Mouse (Mus musculus): Measurements from ENCODE around the gene Mrpl33. TPM values are rescaled to one million over a fixed set of nuclear protein-coding genes. Genes with fewer than 3 reads are reported as not detected.
A peak's percentile ranks its signal among the peaks of the same experiment; 100 is the strongest.

The Mrpl33 gene
- polyA plus RNA-seq, 1 experiment from 2014 or later = 334 TPM

DNA sequence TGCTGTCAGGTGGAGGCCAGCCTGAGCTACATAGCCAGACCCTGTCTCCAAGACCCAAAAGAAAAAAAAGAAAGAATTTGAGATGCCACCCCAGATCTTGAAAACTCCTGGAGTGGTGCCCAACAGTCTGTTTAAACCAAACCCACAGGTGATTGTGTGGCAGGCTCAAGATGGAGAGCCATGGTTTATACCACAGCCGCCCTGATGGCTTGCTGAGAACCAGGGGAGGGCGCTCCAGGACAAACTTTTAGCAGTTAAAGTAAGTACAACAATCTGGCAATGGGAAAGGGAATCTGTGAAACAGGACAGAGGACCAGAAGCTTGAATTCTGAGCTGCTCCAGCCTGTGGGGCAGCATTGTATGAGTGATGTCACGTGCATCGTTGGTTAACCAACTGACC lies 1.8 kb downstream of the Mrpl33 start:
- Histone ChIP-seq H3K4me2 (ENCODE audit: low read length) (no peak overlapping the region), H3K36me3 (ENCODE audit: control insufficient read depth, insufficient read depth, low read length) (no peaks in the 10 kb centered on the region), H3K27me3 (replicated peaks; ENCODE audit: control insufficient read depth, insufficient read depth, low read length) (no peaks in the 10 kb centered on the region), H3K4me3 (ENCODE audit: low read depth, low read length) (no peak overlapping the region), H3K27ac (ENCODE audit: low read depth) (no peak overlapping the region), H3K4me1 (replicated peaks; ENCODE audit: control insufficient read depth, insufficient read depth, low read length) (peaks cover 14% of the 10 kb centered on the region), H3K9ac (ENCODE audit: low read length) (no peak overlapping the region), H3K9me3 (ENCODE audit: control insufficient read depth, low read length) (no peaks in the 10 kb centered on the region)
- no peak for DNase-seq (ENCODE audit: low spot score)
- ATAC-seq (replicated peaks; ENCODE audit: low FRiP score, low TSS enrichment, low read depth) = no peak
- WGBS = 69% methylated on average over 4 of the region's 4 CpGs

DNA sequence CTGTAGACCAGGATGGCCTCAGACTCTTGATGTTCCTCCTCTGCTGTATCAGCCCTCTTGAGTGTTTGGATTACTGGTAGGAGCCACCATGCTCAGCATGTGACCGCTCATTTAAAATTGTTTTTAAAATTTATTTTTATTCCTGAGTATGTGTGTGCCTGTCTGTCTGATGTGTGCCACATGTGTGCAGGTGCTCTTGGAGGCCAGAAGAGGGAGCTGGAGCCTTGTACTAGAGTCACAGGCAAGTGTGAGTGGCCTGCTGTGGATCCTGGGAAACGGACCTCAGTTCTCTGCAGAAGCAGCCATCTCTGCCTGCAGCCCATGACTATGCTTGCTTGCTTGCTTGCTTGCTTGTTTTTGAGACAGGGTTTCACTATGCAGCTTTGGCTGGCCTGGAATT lies 2.4 kb downstream of the Mrpl33 start:
- Histone ChIP-seq H3K4me2 (ENCODE audit: low read length) (no peak overlapping the region), H3K27ac (ENCODE audit: low read depth) (no peak overlapping the region), H3K9ac (ENCODE audit: low read length) (no peak overlapping the region), H3K36me3 (ENCODE audit: control insufficient read depth, insufficient read depth, low read length) (no peaks in the 10 kb centered on the region), H3K9me3 (ENCODE audit: control insufficient read depth, low read length) (no peaks in the 10 kb centered on the region), H3K4me1 (replicated peaks; ENCODE audit: control insufficient read depth, insufficient read depth, low read length) (peaks cover 14% of the 10 kb centered on the region), H3K27me3 (replicated peaks; ENCODE audit: control insufficient read depth, insufficient read depth, low read length) (no peaks in the 10 kb centered on the region), H3K4me3 (ENCODE audit: low read depth, low read length) (no peak overlapping the region)
- WGBS = 90% methylated on average over 2 of the region's 2 CpGs
- no peak for ATAC-seq (replicated peaks; ENCODE audit: low FRiP score, low TSS enrichment, low read depth)
- DNase-seq (ENCODE audit: low spot score) = no peak

DNA sequence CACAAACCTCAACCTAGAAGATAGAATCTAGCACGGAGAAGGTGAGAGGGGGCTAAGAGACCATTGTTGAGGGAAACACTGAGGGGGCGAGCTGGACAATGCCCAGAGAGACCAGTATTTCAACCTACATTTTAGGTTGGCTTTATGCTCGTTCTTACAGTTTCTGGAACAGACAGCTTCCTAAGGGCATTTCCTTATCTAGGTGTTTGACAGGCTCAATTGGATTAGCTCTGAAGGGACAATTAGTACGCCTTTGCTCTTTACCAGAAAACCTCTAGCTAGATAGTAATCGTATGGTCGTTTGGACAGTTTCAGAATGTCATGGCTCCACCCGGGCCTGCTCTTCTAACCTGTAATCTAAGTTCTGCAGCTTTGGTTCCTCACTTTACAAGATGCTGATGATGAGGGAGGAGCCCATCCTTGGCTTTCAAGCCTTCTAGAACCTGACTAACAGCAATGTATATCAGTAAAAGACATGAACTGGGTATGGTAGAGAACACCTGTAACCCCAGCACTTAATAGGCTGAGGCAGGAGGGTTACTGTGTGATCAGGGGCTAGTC lies 4.5 kb downstream of the Mrpl33 start:
- Histone ChIP-seq H3K4me1 (replicated peaks; ENCODE audit: control insufficient read depth, insufficient read depth, low read length) (peaks cover 17% of the 10 kb centered on the region), H3K36me3 (ENCODE audit: control insufficient read depth, insufficient read depth, low read length) (no peaks in the 10 kb centered on the region), H3K27me3 (replicated peaks; ENCODE audit: control insufficient read depth, insufficient read depth, low read length) (no peaks in the 10 kb centered on the region), H3K9ac (ENCODE audit: low read length) (no peak overlapping the region), H3K4me2 (ENCODE audit: low read length) (no peak overlapping the region), H3K4me3 (ENCODE audit: low read depth, low read length) (no peak overlapping the region), H3K9me3 (ENCODE audit: control insufficient read depth, low read length) (no peaks in the 10 kb centered on the region), H3K27ac (ENCODE audit: low read depth) (no peak overlapping the region)
- ATAC-seq (replicated peaks; ENCODE audit: low FRiP score, low TSS enrichment, low read depth) (no peak), DNase-seq (ENCODE audit: low spot score) (no peak)
- 83% methylated on average over 7 of the region's 7 CpGs for WGBS

DNA sequence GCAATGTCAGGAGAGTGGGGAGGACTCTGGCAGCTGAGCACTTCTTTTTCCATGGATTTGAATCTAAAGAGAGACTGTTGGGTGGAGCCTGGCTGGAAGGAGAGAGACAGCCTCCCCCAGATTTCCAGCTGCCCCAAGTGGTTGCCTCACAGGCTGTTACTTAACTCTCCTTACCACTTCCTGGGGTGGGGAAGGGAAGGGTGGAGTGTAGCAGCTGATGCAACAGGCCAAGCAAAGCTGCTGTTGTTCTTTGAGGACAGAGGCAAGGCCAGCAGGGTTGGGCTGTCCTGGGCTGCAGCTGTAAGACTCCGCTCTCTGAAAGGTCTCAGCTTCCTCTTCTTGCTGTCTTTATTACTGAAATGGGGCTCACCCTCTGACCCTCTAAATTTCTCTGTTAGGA lies 5.6 kb downstream of the Mrpl33 start:
- WGBS = 86% methylated on average over 1 of the region's 1 CpGs
- Histone ChIP-seq H3K4me1 (replicated peaks; ENCODE audit: control insufficient read depth, insufficient read depth, low read length) (0 out of 2 replicates have a peak, but pooled peaks cover 7% of the 10 kb centered on the region), H3K27ac (ENCODE audit: low read depth) (no peak overlapping the region), H3K9ac (ENCODE audit: low read length) (no peak overlapping the region), H3K36me3 (ENCODE audit: control insufficient read depth, insufficient read depth, low read length) (no peaks in the 10 kb centered on the region), H3K4me3 (ENCODE audit: low read depth, low read length) (no peak overlapping the region), H3K4me2 (ENCODE audit: low read length) (no peak overlapping the region), H3K27me3 (replicated peaks; ENCODE audit: control insufficient read depth, insufficient read depth, low read length) (no peaks in the 10 kb centered on the region), H3K9me3 (ENCODE audit: control insufficient read depth, low read length) (no peaks in the 10 kb centered on the region)
- DNase-seq (ENCODE audit: low spot score) (no peak), ATAC-seq (replicated peaks; ENCODE audit: low FRiP score, low TSS enrichment, low read depth) (no peak)

DNA sequence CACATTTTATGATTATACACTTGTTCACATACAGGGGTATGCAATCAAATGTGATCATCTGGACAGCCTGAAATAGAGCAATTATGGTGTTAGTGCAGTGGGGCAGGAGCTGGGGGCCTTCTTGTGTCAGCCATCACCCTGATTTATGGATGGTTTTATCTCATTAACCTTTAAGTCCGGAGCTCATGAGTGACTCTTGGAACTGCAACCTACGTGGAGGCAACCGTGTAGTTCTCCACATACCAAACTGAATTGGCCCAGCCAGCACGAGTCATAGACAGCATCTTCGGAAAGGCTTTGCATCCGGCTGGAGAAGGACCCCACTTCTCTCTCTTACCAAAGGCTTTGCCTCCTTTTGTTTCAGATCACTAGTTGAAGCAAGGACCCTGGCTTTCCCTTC lies 7.0 kb downstream of the Mrpl33 start:
- Histone ChIP-seq H3K4me1 (replicated peaks; ENCODE audit: control insufficient read depth, insufficient read depth, low read length) (peaks cover 7% of the 10 kb centered on the region; the same call in 1 of the 2 replicates), H3K4me2 (ENCODE audit: low read length) (no peak overlapping the region), H3K9ac (ENCODE audit: low read length) (no peak overlapping the region), H3K36me3 (ENCODE audit: control insufficient read depth, insufficient read depth, low read length) (no peaks in the 10 kb centered on the region), H3K27ac (ENCODE audit: low read depth) (no peak overlapping the region), H3K9me3 (ENCODE audit: control insufficient read depth, low read length) (no peaks in the 10 kb centered on the region), H3K4me3 (ENCODE audit: low read depth, low read length) (no peak overlapping the region), H3K27me3 (replicated peaks; ENCODE audit: control insufficient read depth, insufficient read depth, low read length) (no peaks in the 10 kb centered on the region)
- DNase-seq (ENCODE audit: low spot score) (no peak), ATAC-seq (replicated peaks; ENCODE audit: low FRiP score, low TSS enrichment, low read depth) (no peak)
- 65% methylated on average over 6 of the region's 6 CpGs for WGBS

DNA sequence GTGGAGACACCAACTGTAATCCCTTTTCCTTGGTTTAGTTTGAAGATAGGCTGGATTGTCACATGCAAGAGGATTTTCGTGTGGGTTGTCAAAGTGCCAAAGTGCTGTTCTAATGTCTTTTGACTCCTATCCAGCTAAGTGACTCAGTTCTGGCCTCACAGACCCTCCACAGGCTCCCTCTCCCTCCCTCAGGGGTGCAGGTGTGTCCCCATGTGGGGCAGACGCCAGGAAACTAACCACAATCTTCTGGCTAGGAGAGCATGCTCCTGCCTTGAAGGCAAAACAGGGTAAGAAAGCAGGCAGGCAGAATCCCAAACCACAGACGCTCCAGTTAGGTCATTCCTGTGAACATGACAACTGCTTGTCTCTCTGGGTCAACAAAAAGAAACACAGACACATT lies 9.4 kb downstream of the Mrpl33 start:
- 58% methylated on average over 3 of the region's 3 CpGs for WGBS

DNA sequence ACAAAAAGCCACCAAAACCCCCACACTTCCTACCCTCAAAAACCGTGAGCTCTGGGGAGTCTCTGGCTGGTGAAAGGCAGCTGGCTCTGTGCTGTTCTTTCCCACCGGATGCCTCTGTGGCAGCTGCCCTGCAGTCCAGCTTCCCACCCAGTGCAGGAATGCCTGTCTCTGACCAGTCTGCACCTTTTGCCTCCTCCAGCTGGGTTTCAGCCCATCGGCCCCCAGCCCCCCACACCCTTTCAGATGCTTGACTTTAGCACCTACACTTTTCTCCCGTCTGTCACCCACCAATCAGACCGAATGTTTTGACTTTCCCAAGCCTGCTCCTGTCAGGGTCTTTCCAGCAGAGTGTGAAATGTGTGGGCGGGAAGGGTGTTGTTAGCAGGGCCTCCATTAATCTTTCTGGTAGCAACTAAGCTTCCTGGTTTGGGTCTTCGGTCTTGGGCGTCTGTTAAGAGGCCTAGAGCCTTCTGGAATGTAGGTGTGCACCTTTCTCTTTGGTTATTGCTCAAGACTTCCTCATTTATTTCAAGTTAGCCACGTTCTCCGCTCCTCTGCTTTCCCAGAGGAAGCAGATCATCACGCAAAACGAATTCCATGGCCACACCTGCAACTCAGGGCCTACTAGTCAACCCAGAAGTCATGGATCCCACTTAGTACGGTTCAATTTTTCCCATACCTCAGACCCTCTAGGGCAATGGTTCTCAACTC lies 13.8 kb downstream of the Mrpl33 start:
- Histone ChIP-seq H3K4me3 (ENCODE audit: low read depth, low read length) (no peak overlapping the region), H3K4me1 (replicated peaks; ENCODE audit: control insufficient read depth, insufficient read depth, low read length) (peaks cover 13% of the 10 kb centered on the region; the same call in 1 of the 2 replicates), H3K9ac (ENCODE audit: low read length) (no peak overlapping the region), H3K27me3 (replicated peaks; ENCODE audit: control insufficient read depth, insufficient read depth, low read length) (no peaks in the 10 kb centered on the region), H3K9me3 (ENCODE audit: control insufficient read depth, low read length) (no peaks in the 10 kb centered on the region), H3K4me2 (ENCODE audit: low read length) (no peak overlapping the region), H3K36me3 (ENCODE audit: control insufficient read depth, insufficient read depth, low read length) (no peaks in the 10 kb centered on the region), H3K27ac (ENCODE audit: low read depth) (no peak overlapping the region)
- no peak for ATAC-seq (replicated peaks; ENCODE audit: low FRiP score, low TSS enrichment, low read depth)
- DNase-seq (ENCODE audit: low spot score) = no peak
- WGBS = 49% methylated on average over 13 of the region's 13 CpGs

More for the DNA sequence above, 9.4 kb downstream of the Mrpl33 start:
- ATAC-seq (replicated peaks; ENCODE audit: low FRiP score, low TSS enrichment, low read depth) = no peak
- Histone ChIP-seq H3K4me3 (ENCODE audit: low read depth, low read length) (no peak overlapping the region), H3K27me3 (replicated peaks; ENCODE audit: control insufficient read depth, insufficient read depth, low read length) (no peaks in the 10 kb centered on the region), H3K4me1 (replicated peaks; ENCODE audit: control insufficient read depth, insufficient read depth, low read length) (peaks cover 7% of the 10 kb centered on the region; the same call in 1 of the 2 replicates), H3K4me2 (ENCODE audit: low read length) (no peak overlapping the region), H3K36me3 (ENCODE audit: control insufficient read depth, insufficient read depth, low read length) (no peaks in the 10 kb centered on the region), H3K9me3 (ENCODE audit: control insufficient read depth, low read length) (no peaks in the 10 kb centered on the region), H3K27ac (ENCODE audit: low read depth) (no peak overlapping the region), H3K9ac (ENCODE audit: low read length) (no peak overlapping the region)
- DNase-seq (ENCODE audit: low spot score) = no peak

DNA sequence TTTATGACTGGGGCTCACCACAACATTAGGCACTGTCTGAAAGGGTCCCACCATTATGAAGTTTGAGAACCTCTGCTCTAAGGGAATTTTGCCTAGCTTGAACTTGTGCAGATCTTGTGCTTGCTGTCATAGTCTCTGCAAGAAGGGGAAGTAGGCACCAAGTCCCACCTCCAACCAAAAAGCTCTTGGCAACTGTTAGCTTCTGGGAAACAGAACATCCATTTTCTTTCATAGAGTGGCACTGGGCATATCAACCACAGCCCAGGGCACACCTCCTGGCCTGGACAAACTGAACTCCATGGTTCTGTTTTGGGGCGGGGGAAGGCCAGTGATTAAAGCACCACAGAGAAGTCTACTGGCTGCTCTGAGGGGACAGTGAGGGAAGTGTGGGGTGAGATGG lies 14.5 kb downstream of the Mrpl33 start:
- no peak overlapping the region for H3K9ac ChIP-seq (ENCODE audit: low read length)
- 0 out of 2 replicates have a peak overlapping the region, but pooled peaks have one; percentile 4 for H3K27ac ChIP-seq (ENCODE audit: low read depth)
- ATAC-seq (replicated peaks; ENCODE audit: low FRiP score, low TSS enrichment, low read depth) (no peak), DNase-seq (ENCODE audit: low spot score) (no peak)
- peaks cover 11% of the 10 kb centered on the region; the same call in 1 of the 2 replicates for H3K4me1 ChIP-seq (replicated peaks; ENCODE audit: control insufficient read depth, insufficient read depth, low read length)
- H3K36me3 ChIP-seq (ENCODE audit: control insufficient read depth, insufficient read depth, low read length) = peaks cover 5% of the 10 kb centered on the region
- WGBS = 88% methylated on average over 1 of the region's 1 CpGs
- H3K4me2 ChIP-seq (ENCODE audit: low read length) = no peak overlapping the region
- no peaks in the 10 kb centered on the region for H3K9me3 ChIP-seq (ENCODE audit: control insufficient read depth, low read length)
- no peak overlapping the region for H3K4me3 ChIP-seq (ENCODE audit: low read depth, low read length)
- no peaks in the 10 kb centered on the region for H3K27me3 ChIP-seq (replicated peaks; ENCODE audit: control insufficient read depth, insufficient read depth, low read length)

DNA sequence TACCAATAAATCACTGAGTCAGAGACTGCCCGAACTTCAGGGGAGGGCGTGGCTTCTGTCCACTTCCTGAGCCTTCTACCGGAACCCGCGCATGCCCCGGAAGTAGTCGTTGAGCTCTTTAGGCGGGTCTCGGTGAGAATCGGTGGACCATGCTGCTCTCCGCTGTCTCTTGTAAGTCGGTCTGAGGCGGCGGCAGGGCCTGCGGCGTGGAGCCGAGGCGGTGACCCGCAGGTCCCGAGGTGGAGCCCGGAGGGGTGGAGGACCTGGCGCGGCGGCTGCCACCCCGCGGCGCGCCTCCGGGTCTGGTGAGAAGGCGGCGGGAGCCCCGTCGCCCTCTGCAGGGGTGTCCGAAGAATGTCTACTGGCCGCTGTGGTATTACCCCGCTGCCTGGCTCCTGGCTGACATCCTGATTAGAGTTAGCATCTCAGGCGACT lies 17.1 kb downstream of the Mrpl33 start:
- H3K27me3 ChIP-seq (replicated peaks; ENCODE audit: control insufficient read depth, insufficient read depth, low read length) = no peaks in the 10 kb centered on the region
- H3K4me3 ChIP-seq (ENCODE audit: low read depth, low read length) = peak overlapping the region; percentile 62
- peak overlapping the region; percentile 85 for H3K27ac ChIP-seq (ENCODE audit: low read depth)
- H3K9ac ChIP-seq (ENCODE audit: low read length) = peak overlapping the region; percentile 65
- DNase-seq (ENCODE audit: low spot score) = peak; percentile 90
- peak; percentile 89 for ATAC-seq (replicated peaks; ENCODE audit: low FRiP score, low TSS enrichment, low read depth)
- no peaks in the 10 kb centered on the region for H3K9me3 ChIP-seq (ENCODE audit: control insufficient read depth, low read length)
- under 1% methylated on average over 37 of the region's 37 CpGs for WGBS
- H3K4me1 ChIP-seq (replicated peaks; ENCODE audit: control insufficient read depth, insufficient read depth, low read length) = peaks cover 10% of the 10 kb centered on the region; the same call in 1 of the 2 replicates
- H3K4me2 ChIP-seq (ENCODE audit: low read length) = peak overlapping the region; percentile 58
- peaks cover 31% of the 10 kb centered on the region for H3K36me3 ChIP-seq (ENCODE audit: control insufficient read depth, insufficient read depth, low read length)
